Mouse (Mus musculus) mesoderm, embryonic 11.5 days (tissue): ENCODE results near the gene Thy1.
A peak's percentile ranks its signal among the peaks of the same experiment; 100 is the strongest.

Experiments used
- DNase-seq: peaks from one replicate; pipeline ENCODE4 v3.0.0-alpha.2; 2012; ENCODE audit warnings: low read depth, low spot score

Gene Thy1

GRCm38 (mm10) chr9:44042836-44043707, at the start of gene Thy1:
Gene Thy1 (plus strand): TSS chr9:44043384.
- DNase-seq = peak; percentile 34

GRCm38 (mm10) chr9:43997681-43998080, 45.5 kb upstream of the Thy1 start:
- no peak for DNase-seq

- no peak for DNase-seq
Measured at GRCm38 (mm10) chr9:43998851-43999250, 44.3 kb upstream of the Thy1 start.

GRCm38 (mm10) chr9:44004362-44004761, 38.8 kb upstream of the Thy1 start:
- no peak for DNase-seq

GRCm38 (mm10) chr9:44005305-44005704, 37.9 kb upstream of the Thy1 start:
- no peak for DNase-seq

GRCm38 (mm10) chr9:44007323-44007722, 35.9 kb upstream of the Thy1 start:
- DNase-seq = no peak

GRCm38 (mm10) chr9:44007991-44008390, 35.2 kb upstream of the Thy1 start:
- DNase-seq = no peak

- no peak for DNase-seq
Measured at GRCm38 (mm10) chr9:44010900-44011299, 32.3 kb upstream of the Thy1 start.

GRCm38 (mm10) chr9:44011668-44012067, 31.5 kb upstream of the Thy1 start:
- no peak for DNase-seq

GRCm38 (mm10) chr9:44012164-44012563, 31.0 kb upstream of the Thy1 start:
- DNase-seq = no peak

- DNase-seq = no peak
Measured at GRCm38 (mm10) chr9:44012761-44013301, 30.4 kb upstream of the Thy1 start.

- DNase-seq = no peak
Measured at GRCm38 (mm10) chr9:44013781-44014180, 29.4 kb upstream of the Thy1 start.

- no peak for DNase-seq
Measured at GRCm38 (mm10) chr9:44016304-44016703, 26.9 kb upstream of the Thy1 start.

GRCm38 (mm10) chr9:44017846-44018245, 25.3 kb upstream of the Thy1 start:
- DNase-seq = no peak

GRCm38 (mm10) chr9:44020001-44020400, 23.2 kb upstream of the Thy1 start:
- no peak for DNase-seq

GRCm38 (mm10) chr9:44022100-44022847, 20.9 kb upstream of the Thy1 start:
- no peak for DNase-seq

GRCm38 (mm10) chr9:44024096-44024495, 19.1 kb upstream of the Thy1 start:
- DNase-seq = no peak

GRCm38 (mm10) chr9:44029580-44030236, 13.5 kb upstream of the Thy1 start:
- DNase-seq = no peak

- no peak for DNase-seq
Measured at GRCm38 (mm10) chr9:44030646-44031045, 12.5 kb upstream of the Thy1 start.

- DNase-seq = no peak
Measured at GRCm38 (mm10) chr9:44031079-44031478, 12.1 kb upstream of the Thy1 start.

GRCm38 (mm10) chr9:44031946-44032345, 11.2 kb upstream of the Thy1 start:
- no peak for DNase-seq

- no peak for DNase-seq
Measured at GRCm38 (mm10) chr9:44033317-44033716, 9.9 kb upstream of the Thy1 start.
